Mouse (Mus musculus) heart, postnatal 0 days (tissue): Measurements from ENCODE around the gene L3mbtl3. TPM values are rescaled to one million over a fixed set of nuclear protein-coding genes. Genes with fewer than 3 reads are reported as not detected.

Experiments used
- ATAC-seq: fragments of 200-750 bp; cut with Nextera tagmentation; 2 replicates; pipeline ENCODE4 v1.8.0; 2017; ENCODE audit warnings: low read depth, moderate number of reproducible peaks, moderate library complexity; ENCODE audit not compliant: insufficient read depth
- DNase-seq: peaks from one replicate; pipeline ENCODE4 v3.0.0-alpha.2; 2016; ENCODE audit warnings: low spot score
- H3K27ac ChIP-seq: fragments of 300-500 bp; sonication (generic); 2 replicates; pipeline ENCODE4 v1.5.1; 2014; ENCODE audit warnings: low read depth, mild to moderate bottlenecking
- H3K27me3 ChIP-seq: fragments of 300-500 bp; sonication (generic); 2 replicates; pipeline ENCODE4 v1.6.1; 2014; ENCODE audit warnings: low read length, mixed read lengths; ENCODE audit not compliant: control insufficient read depth, insufficient read depth
- H3K36me3 ChIP-seq: fragments of 300-500 bp; sonication (generic); replicated peaks from 2 replicates; pipeline ENCODE4 v1.6.1; 2014; ENCODE audit warnings: low read length, mixed read lengths; ENCODE audit not compliant: control insufficient read depth, insufficient read depth
- H3K4me1 ChIP-seq: fragments of 300-500 bp; sonication (generic); 2 replicates; pipeline ENCODE4 v1.6.1; 2014; ENCODE audit warnings: antibody characterized with exemption; ENCODE audit not compliant: control insufficient read depth, insufficient read depth
- H3K4me2 ChIP-seq: fragments of 300-500 bp; sonication (generic); 2 replicates; pipeline ENCODE4 v1.6.1; 2014; ENCODE audit warnings: low read depth, mild to moderate bottlenecking, low read length, moderate library complexity
- H3K4me3 ChIP-seq: fragments of 300-500 bp; sonication (generic); 2 replicates; pipeline ENCODE4 v1.5.1; 2014; ENCODE audit warnings: low read depth, low read length
- H3K9ac ChIP-seq: fragments of 300-500 bp; sonication (generic); replicated peaks from 2 replicates; pipeline ENCODE4 v1.6.1; 2014; ENCODE audit warnings: low read depth, low read length, mixed read lengths
- H3K9me3 ChIP-seq: fragments of 300-500 bp; sonication (generic); replicated peaks from 2 replicates; pipeline ENCODE4 v1.6.1; 2016; ENCODE audit warnings: low read length; ENCODE audit not compliant: control insufficient read depth
- CTCF ChIP-seq: IDR thresholded peaks from 2 replicates; pipeline ENCODE4 v1.5.1; 2016; ENCODE audit warnings: antibody characterized with exemption, control low read depth, low read depth
- EP300 ChIP-seq: IDR thresholded peaks from 2 replicates; pipeline ENCODE4 v1.6.1; 2016; ENCODE audit warnings: antibody characterized with exemption, low read depth
- WGBS: fragments of 180-500 bp; shearing (Covaris S2); extraction: QIAGEN DNeasy Blood & Tissue Kit; methylation state at CpG from one replicate; pipeline ENCODE4 v1.1.7; 2014; 5-methylcytosine and 5-hydroxymethylcytosine counted together
- polyA plus RNA-seq: library from polyadenylated mRNA; unstranded; fragments of >200 nt; fragmentation: Nextera tagmentation; extraction: Ambion mirVana; gene quantifications from 2 replicates; pipeline ENCODE4 v1.2.1, GENCODE M21; 2015
- total RNA-seq: library from RNA; depleted of rRNA; stranded (reverse); fragments of >200 nt; gene quantifications from 2 replicates; pipeline ENCODE4 v1.2.3, GENCODE M21; 2014; ENCODE audit warnings: low replicate concordance

The L3mbtl3 gene
- total and polyA plus RNA-seq, 2 experiments from 2014 or later = 5.2 to 9.7 TPM

- H3K4me3 ChIP-seq = peak overlapping the region; percentile 94
- H3K27ac ChIP-seq = peak overlapping the region; percentile 86
- H3K9me3 ChIP-seq = no peaks in the 10 kb centered on the region
- H3K4me2 ChIP-seq = peak overlapping the region; percentile 90
- H3K9ac ChIP-seq = peak overlapping the region; percentile 91
- DNase-seq (peak; percentile 14), ATAC-seq (0 out of 2 replicates have a peak, but pooled peaks have one; percentile 2)
- H3K36me3 ChIP-seq = no peaks in the 10 kb centered on the region
- no peaks in the 10 kb centered on the region for H3K27me3 ChIP-seq
- WGBS = 0% methylated on average over 15 of the region's 30 CpGs
- no peak for TF ChIP-seq EP300
- no peak for TF ChIP-seq CTCF
- no peaks in the 10 kb centered on the region for H3K4me1 ChIP-seq
These were observed 420 bp downstream of the L3mbtl3 start for GRCm38 (mm10) chr10:26375351-26375751.

GRCm38 (mm10) chr10:26374436-26375311 lies 1.1 kb downstream of the L3mbtl3 start:
- Histone ChIP-seq H3K4me2 (peak overlapping the region; percentile 90), H3K4me3 (peak overlapping the region; percentile 94), H3K9me3 (no peaks in the 10 kb centered on the region), H3K9ac (peak overlapping the region; percentile 91), H3K27ac (peak overlapping the region; percentile 86), H3K4me1 (no peaks in the 10 kb centered on the region), H3K36me3 (no peaks in the 10 kb centered on the region), H3K27me3 (no peaks in the 10 kb centered on the region)
- under 1% methylated on average over 65 of the region's 101 CpGs for WGBS
- peak; percentile 33 for ATAC-seq
- no peak for TF ChIP-seq EP300
- no peak for TF ChIP-seq CTCF
- DNase-seq = peak; percentile 27

- WGBS = under 1% methylated on average over 63 of the region's 71 CpGs
- DNase-seq (peak; percentile 38), ATAC-seq (peak; percentile 42)
- Histone ChIP-seq H3K4me3 (peak overlapping the region; percentile 94), H3K27me3 (no peaks in the 10 kb centered on the region), H3K9me3 (no peaks in the 10 kb centered on the region), H3K36me3 (no peaks in the 10 kb centered on the region), H3K4me2 (peak overlapping the region; percentile 90), H3K9ac (peak overlapping the region; percentile 91), H3K27ac (peak overlapping the region; percentile 86), H3K4me1 (no peaks in the 10 kb centered on the region)
- no peak for TF ChIP-seq EP300
- no peak for TF ChIP-seq CTCF
These were observed 1.8 kb downstream of the L3mbtl3 start for GRCm38 (mm10) chr10:26373951-26374435.

GRCm38 (mm10) chr10:26372940-26373931 lies 2.5 kb downstream of the L3mbtl3 start:
- Histone ChIP-seq H3K9me3 (no peaks in the 10 kb centered on the region), H3K9ac (peak overlapping the region; percentile 91), H3K36me3 (no peaks in the 10 kb centered on the region), H3K4me3 (peak overlapping the region; percentile 94), H3K4me1 (no peaks in the 10 kb centered on the region), H3K27me3 (no peaks in the 10 kb centered on the region), H3K27ac (peak overlapping the region; percentile 86), H3K4me2 (peak overlapping the region; percentile 90)
- peak; percentile 90 for DNase-seq
- WGBS = under 1% methylated on average over 51 of the region's 51 CpGs
- TF ChIP-seq CTCF = peak; percentile 77
- no peak for TF ChIP-seq EP300
- ATAC-seq = peak; percentile 27; the same call in 1 of the 2 replicates

GRCm38 (mm10) chr10:26371416-26371815 lies 4.4 kb downstream of the L3mbtl3 start:
- no peaks in the 10 kb centered on the region for H3K36me3 ChIP-seq
- WGBS = 67% methylated on average over 7 of the region's 7 CpGs
- H3K4me3 ChIP-seq = no peak overlapping the region
- DNase-seq (no peak), ATAC-seq (no peak)
- no peak overlapping the region for H3K9ac ChIP-seq
- no peak overlapping the region for H3K27ac ChIP-seq
- no peak overlapping the region for H3K4me2 ChIP-seq
- H3K4me1 ChIP-seq = no peaks in the 10 kb centered on the region
- H3K27me3 ChIP-seq = no peaks in the 10 kb centered on the region
- no peaks in the 10 kb centered on the region for H3K9me3 ChIP-seq
- TF ChIP-seq EP300 (no peak), CTCF (no peak)
